ENCODE assay signal across 26 mouse cellular contexts in genomic region chr9:35284351-35284750, GRCm38 (mm10). TPM values are rescaled to one million over a fixed set of nuclear protein-coding genes. Genes with fewer than 3 reads are reported as not detected.
DNase-seq lines count a peak whose midpoint lies in the region; ATAC-seq lines count a peak whose summit lies in the region.
"Had no signal": no experiment of that assay in that cellular context is flagged by ENCODE, and none has a peak within 500 bp of the region (broad histone marks: within the 10 kb centered on the region; RNA-seq: fewer than 3 reads in every experiment).

No protein-coding gene starts in this region.

- H3K4me2 ChIP-seq in forebrain, embryonic 12.5 days, result no peak overlapping the region
- H3K4me2 ChIP-seq in forebrain, embryonic 11.5 days (ENCODE audit: low read depth, low read length, severe bottlenecking), result no peak overlapping the region
- H3K4me2 ChIP-seq in limb, embryonic 15.5 days, result no peak overlapping the region
- H3K4me2 ChIP-seq: heart, embryonic 12.5 days; heart, embryonic 15.5 days; hindbrain, embryonic 13.5 days; intestine, embryonic 15.5 days had no signal

- peaks cover 9% of the 10 kb centered on the region for H3K4me1 ChIP-seq in forebrain, embryonic 12.5 days
- H3K4me1 ChIP-seq in forebrain, embryonic 11.5 days (replicated peaks; ENCODE audit: control insufficient read depth, insufficient read depth, low read length), result no peaks in the 10 kb centered on the region; the same call in 1 of the 2 replicates
- peaks cover 48% of the 10 kb centered on the region for H3K4me1 ChIP-seq in limb, embryonic 10.5 days
- H3K4me1 ChIP-seq in limb, embryonic 15.5 days, result peaks cover 43% of the 10 kb centered on the region
- H3K4me1 ChIP-seq: hindbrain, embryonic 13.5 days had no signal

- DNase-seq in forebrain, embryonic 11.5 days (ENCODE audit: low spot score), result no peak
- no peak for DNase-seq in limb, embryonic 10.5 days (ENCODE audit: low spot score)
- DNase-seq in spleen, postnatal 4 days (ENCODE audit: low spot score in 2 of 2), result no peak
- no peak for DNase-seq in adrenal gland, postnatal 4 days (ENCODE audit: low spot score in 2 of 2)
- DNase-seq: adrenal gland, adult 2 months; adrenal gland, postnatal 14 days; B cell, adult 2 months; cerebellum, adult 11-12 months; cerebellum, adult 8-10 months; cerebellum, postnatal 36 days; embryo, embryonic 11 days; gastrocnemius, postnatal 14 days; heart, postnatal 10 days; heart, postnatal 36 days; kidney, adult 11 months had no signal

- peaks cover 23% of the 10 kb centered on the region for H3K27me3 ChIP-seq in forebrain, embryonic 12.5 days
- no peaks in the 10 kb centered on the region for H3K27me3 ChIP-seq in forebrain, embryonic 11.5 days (ENCODE audit: control insufficient read depth, insufficient read depth, low read length)
- H3K27me3 ChIP-seq in limb, embryonic 10.5 days (ENCODE audit: low read depth, poor library complexity, severe bottlenecking), result peaks cover 39% of the 10 kb centered on the region
- no peaks in the 10 kb centered on the region for H3K27me3 ChIP-seq in limb, embryonic 15.5 days
- H3K27me3 ChIP-seq: CH12.LX; heart, embryonic 15.5 days; intestine, embryonic 15.5 days; Patski had no signal

- ATAC-seq in forebrain, embryonic 12.5 days (ENCODE audit: low FRiP score), result no peak
- no peak for ATAC-seq in forebrain, embryonic 11.5 days (replicated peaks; ENCODE audit: low FRiP score)
- ATAC-seq in limb, embryonic 15.5 days (ENCODE audit: insufficient number of reproducible peaks, low FRiP score, low TSS enrichment, low read depth), result peak; percentile 48; the same call in 1 of the 2 replicates
- ATAC-seq: hindbrain, embryonic 16.5 days; intestine, embryonic 15.5 days; Patski had no signal

- 0 out of 2 replicates have a peak overlapping the region, but pooled peaks have one; percentile 12 for H3K9ac ChIP-seq in forebrain, embryonic 12.5 days
- H3K9ac ChIP-seq in forebrain, embryonic 11.5 days (ENCODE audit: low read length), result no peak overlapping the region
- H3K9ac ChIP-seq in limb, embryonic 15.5 days, result no peak overlapping the region
- H3K9ac ChIP-seq: heart, embryonic 12.5 days; heart, embryonic 15.5 days; hindbrain, embryonic 13.5 days; intestine, embryonic 15.5 days had no signal

- H3K4me3 ChIP-seq in forebrain, embryonic 12.5 days (replicated peaks), result no peak overlapping the region
- no peak overlapping the region for H3K4me3 ChIP-seq in forebrain, embryonic 11.5 days (ENCODE audit: low read depth, low read length)
- no peak overlapping the region for H3K4me3 ChIP-seq in limb, embryonic 10.5 days
- H3K4me3 ChIP-seq in limb, embryonic 15.5 days, result no peak overlapping the region
- H3K4me3 ChIP-seq: erythroblast, embryonic 14.5 days; heart, embryonic 12.5 days; heart, embryonic 15.5 days; hindbrain, embryonic 10.5 days; hindbrain, embryonic 13.5 days; intestine, embryonic 15.5 days had no signal

- H3K36me3 ChIP-seq in forebrain, embryonic 12.5 days (replicated peaks), result no peaks in the 10 kb centered on the region
- H3K36me3 ChIP-seq in forebrain, embryonic 11.5 days (ENCODE audit: control insufficient read depth, insufficient read depth, low read length), result no peaks in the 10 kb centered on the region
- no peaks in the 10 kb centered on the region for H3K36me3 ChIP-seq in limb, embryonic 10.5 days
- no peaks in the 10 kb centered on the region for H3K36me3 ChIP-seq in limb, embryonic 15.5 days
- H3K36me3 ChIP-seq: heart, embryonic 12.5 days; heart, embryonic 15.5 days; hindbrain, embryonic 10.5 days; hindbrain, embryonic 13.5 days; intestine, embryonic 15.5 days had no signal

- H3K9me3 ChIP-seq in forebrain, embryonic 12.5 days, result no peaks in the 10 kb centered on the region
- H3K9me3 ChIP-seq in forebrain, embryonic 11.5 days (ENCODE audit: control insufficient read depth, low read length), result no peaks in the 10 kb centered on the region
- H3K9me3 ChIP-seq in limb, embryonic 10.5 days (replicated peaks), result no peaks in the 10 kb centered on the region
- H3K9me3 ChIP-seq in limb, embryonic 15.5 days, result no peaks in the 10 kb centered on the region
- H3K9me3 ChIP-seq: heart, embryonic 12.5 days; heart, embryonic 15.5 days; hindbrain, embryonic 10.5 days; hindbrain, embryonic 13.5 days; intestine, embryonic 15.5 days had no signal

- whole genome bisulfite sequencing in forebrain, embryonic 12.5 days, result 88% methylated on average over 4 of the region's 4 CpGs
- 87% methylated on average over 4 of the region's 4 CpGs for WGBS in forebrain, embryonic 11.5 days
- 76% methylated on average over 4 of the region's 4 CpGs for WGBS in limb, embryonic 10.5 days
- WGBS in limb, embryonic 15.5 days, result 41% methylated on average over 4 of the region's 4 CpGs

- H3K27ac ChIP-seq in forebrain, embryonic 12.5 days, result no peak overlapping the region
- H3K27ac ChIP-seq in forebrain, embryonic 11.5 days (ENCODE audit: low read depth, low read length), result no peak overlapping the region
- peak overlapping the region; percentile 77 for H3K27ac ChIP-seq in limb, embryonic 10.5 days
- peak overlapping the region; percentile 70 for H3K27ac ChIP-seq in limb, embryonic 15.5 days
- H3K27ac ChIP-seq: heart, embryonic 15.5 days; hindbrain, embryonic 13.5 days; intestine, embryonic 15.5 days had no signal

RNA-seq across cellular contexts. Expression of gene Rpusd4, which starts 16.7 kb away (rescaled TPM):
- 25.6 and 27.9 TPM in 2 replicates for polyA plus RNA-seq in forebrain, embryonic 12.5 days (2016; fragmentation: Nextera tagmentation; extraction: Ambion mirVana)
- 26.7 and 29.3 TPM in 2 replicates for polyA plus RNA-seq in forebrain, embryonic 11.5 days (2014; fragmentation: Nextera tagmentation; extraction: Ambion mirVana)
- polyA plus RNA-seq in limb, embryonic 10.5 days (2016; fragmentation: Nextera tagmentation; extraction: Ambion mirVana), result 35.6 and 36.8 TPM in 2 replicates
- polyA plus RNA-seq in limb, embryonic 15.5 days (2015; fragmentation: Nextera tagmentation; extraction: Ambion mirVana), result 24.1 and 26.0 TPM in 2 replicates
- total RNA-seq in adrenal gland, postnatal 4 days (2021), result 10 to 100 TPM; 17.8 to 18.7 TPM

RNA-seq across cellular contexts. Expression of gene Fam118b, which starts 16.7 kb away (rescaled TPM):
- 73.9 TPM in 2 replicates for polyA plus RNA-seq in forebrain, embryonic 12.5 days (2016; fragmentation: Nextera tagmentation; extraction: Ambion mirVana)
- 68.9 and 75.4 TPM in 2 replicates for polyA plus RNA-seq in forebrain, embryonic 11.5 days (2014; fragmentation: Nextera tagmentation; extraction: Ambion mirVana)
- 62.6 and 66.7 TPM in 2 replicates for polyA plus RNA-seq in limb, embryonic 10.5 days (2016; fragmentation: Nextera tagmentation; extraction: Ambion mirVana)
- 38.5 and 38.9 TPM in 2 replicates for polyA plus RNA-seq in limb, embryonic 15.5 days (2015; fragmentation: Nextera tagmentation; extraction: Ambion mirVana)
- total RNA-seq in adrenal gland, postnatal 4 days (2021), result 10 to 100 TPM; 12.8 to 13.3 TPM

Comparison
In these comparisons a context has a peak if more than half of its experiments do, and no peak if none do; other contexts are left out.
1. H3K27ac ChIP-seq: peak in limb, embryonic 10.5 days (single experiment) and limb, embryonic 15.5 days (single experiment); none in forebrain, embryonic 12.5 days (single experiment) and forebrain, embryonic 11.5 days (single experiment).